Mouse (Mus musculus) megakaryocyte, embryonic 14.5 days (primary cell): ENCODE results near the gene Gm20388.
"Not testable (repeated sequence)": the region's sequence is repeated elsewhere in the genome, so short reads cannot be mapped to it uniquely, and the experiment has no call there.

Source experiments
- FLI1 ChIP-seq: IDR thresholded peaks from 2 replicates; pipeline ENCODE4 v1.6.1; 2012; ENCODE audit warnings: low read length, inconsistent platforms, mixed read lengths
- GATA1 ChIP-seq: IDR thresholded peaks from 3 replicates; pipeline ENCODE4 v1.6.1; 2012; ENCODE audit warnings: mixed read lengths, low read length, inconsistent platforms, borderline replicate concordance

DNA sequence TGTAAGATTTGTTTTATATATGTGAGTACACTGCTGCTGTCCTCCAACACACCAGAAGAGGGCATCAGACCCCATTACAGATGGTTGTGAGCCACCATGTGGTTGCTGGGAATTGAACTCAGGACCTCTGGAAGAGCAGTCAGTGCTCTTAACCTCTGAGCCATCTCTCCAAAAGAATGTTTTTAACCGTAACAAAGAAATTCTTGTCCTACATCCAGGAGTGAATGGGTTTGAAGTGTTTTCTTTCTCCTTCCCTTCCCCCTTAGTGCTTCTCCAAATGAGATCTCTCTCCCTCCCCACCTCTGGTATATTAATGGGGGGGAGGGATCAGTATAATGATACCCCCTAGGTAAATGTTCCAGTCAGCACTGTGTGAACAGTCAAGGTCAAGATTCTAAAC, 3609.4 kb downstream of the Gm20388 start:
- TF ChIP-seq GATA1, FLI1: not testable (repeated sequence)
